Mouse (Mus musculus): ENCODE data around the gene Camk2n2.

DNA sequence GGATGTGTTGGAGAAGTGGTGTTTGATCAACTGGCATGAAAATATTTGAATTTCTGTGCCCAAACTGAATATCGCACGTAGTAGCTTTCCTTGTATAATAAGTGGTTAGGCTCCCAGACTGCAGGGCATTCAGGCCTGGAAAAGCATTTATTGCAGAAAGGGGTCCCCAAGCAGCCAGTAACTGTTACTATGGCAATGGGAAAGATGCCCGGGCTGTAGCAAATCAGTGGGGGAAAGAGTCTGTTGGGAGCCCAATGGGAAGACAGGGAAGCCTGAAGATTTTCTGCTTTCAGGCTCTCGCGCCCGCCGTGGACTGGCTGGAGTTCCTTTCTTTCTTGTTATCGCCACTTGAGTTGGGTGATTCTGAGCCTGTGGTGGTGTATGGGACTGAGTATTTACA, 17.3 kb upstream of the Camk2n2 start:
- TF ChIP-seq POLR2A (IDR thresholded peaks at IDR 0.05; ENCODE audit: borderline replicate concordance, insufficient read depth, low read length) (no peak), CTCF (IDR thresholded peaks at IDR 0.05; ENCODE audit: borderline replicate concordance, insufficient read depth, low read depth, low read length) (no peak)

Data from cerebellum, adult 2 months (tissue).